Mouse (Mus musculus) hematopoietic stem cell, adult 5-6 weeks (primary cell): ENCODE measurements around the gene Lzts2. TPM values are rescaled to one million over a fixed set of nuclear protein-coding genes. Genes with fewer than 3 reads are reported as not detected.

ENCODE experiments used
- ATAC-seq, 2 experiments: fragments of 125-278 bp in 1 of 2; replicated peaks in 1 of 2; 2 replicates each; pipeline ENCODE4 v1.8.0; 2016 to 2017; ENCODE audit warnings: inconsistent platforms in 2 of 2, mild to moderate bottlenecking in 2 of 2, moderate number of reproducible peaks in 2 of 2, low read depth in 1 of 2, moderate TSS enrichment in 1 of 2; ENCODE audit not compliant: low FRiP score in 2 of 2, poor library complexity in 2 of 2, severe bottlenecking in 2 of 2, insufficient read depth in 1 of 2, low TSS enrichment in 1 of 2
- total RNA-seq: library from RNA; stranded (forward); fragments of 172-1452, 232-1000 nt; gene quantifications from 2 replicates; pipeline ENCODE4 v1.2.3, GENCODE M21; 2017

Gene Lzts2
- total RNA-seq, 1 experiment from 2014 or later: 29.3 TPM

- ATAC-seq: no peak
These were observed 3.1 kb downstream of the Lzts2 start for GRCm38 (mm10) chr19:45017216-45017771.

- peak in 1 of 2 experiments; percentile 18; a peak in 1 of 4 replicates for ATAC-seq
These were observed 3.7 kb downstream of the Lzts2 start for GRCm38 (mm10) chr19:45017909-45018308.

DNA sequence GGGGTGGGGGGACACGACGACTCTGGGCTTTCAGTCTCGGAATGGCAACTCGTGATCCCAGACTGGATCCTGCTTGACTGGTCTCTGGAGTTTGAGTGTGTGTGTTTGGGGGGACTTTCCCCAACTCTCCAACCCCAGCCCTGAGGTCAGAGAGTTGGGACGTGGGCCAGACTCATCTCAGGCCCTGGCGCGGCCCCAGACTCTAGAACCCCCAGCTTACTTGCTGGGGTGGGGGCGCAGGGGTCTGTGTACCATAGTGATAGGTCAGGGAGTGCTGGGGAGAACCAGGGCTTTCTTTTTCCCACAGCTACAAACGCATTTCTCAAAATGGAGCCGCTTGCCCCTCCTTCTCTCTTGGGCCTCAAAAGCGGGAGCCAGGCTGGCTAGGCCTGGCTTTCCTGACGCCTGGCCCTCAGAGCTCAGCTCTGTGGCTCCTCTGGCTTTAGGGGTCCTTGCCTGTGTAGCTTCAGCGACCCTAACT, 4.2 kb downstream of the Lzts2 start:
- no peak for ATAC-seq

DNA sequence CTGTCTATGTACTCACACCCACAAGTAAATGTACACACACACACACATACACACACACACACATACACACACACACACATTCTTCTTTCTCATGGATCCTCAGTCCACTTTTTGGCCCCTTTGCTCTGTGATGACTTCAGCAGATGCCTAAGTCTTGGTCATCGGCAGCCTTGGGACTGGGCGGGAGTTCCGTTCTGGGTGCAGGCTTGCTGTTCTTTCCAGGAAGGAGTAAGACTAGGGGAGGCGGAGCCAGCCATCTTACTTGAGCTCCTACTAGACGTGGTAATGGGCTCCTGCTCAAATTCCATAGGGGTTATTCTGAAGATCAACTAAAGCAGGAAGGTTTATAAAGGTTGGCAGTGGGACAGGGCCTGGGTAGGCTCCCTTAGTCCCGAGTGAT, 6.1 kb downstream of the Lzts2 start:
- no peak for ATAC-seq

DNA sequence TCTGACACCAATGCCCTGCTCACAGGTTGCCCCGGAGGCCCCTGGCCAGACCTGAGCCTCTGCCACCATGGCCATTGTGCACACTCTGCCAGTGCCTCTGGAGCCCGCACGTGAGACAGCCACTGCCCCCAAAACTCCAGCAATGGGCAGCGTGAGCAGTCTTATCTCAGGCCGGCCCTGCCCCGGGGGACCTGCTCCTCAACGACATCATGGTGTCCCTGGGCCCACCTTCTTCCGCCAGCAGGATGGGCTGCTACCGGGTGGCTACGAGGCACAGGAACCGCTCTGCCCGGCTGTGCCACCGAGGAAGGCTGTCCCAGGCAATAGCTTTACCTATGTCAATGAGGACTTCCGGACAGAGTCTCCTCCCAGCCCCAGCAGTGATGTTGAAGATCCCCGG, 7.1 kb downstream of the Lzts2 start:
- no peak for ATAC-seq

DNA sequence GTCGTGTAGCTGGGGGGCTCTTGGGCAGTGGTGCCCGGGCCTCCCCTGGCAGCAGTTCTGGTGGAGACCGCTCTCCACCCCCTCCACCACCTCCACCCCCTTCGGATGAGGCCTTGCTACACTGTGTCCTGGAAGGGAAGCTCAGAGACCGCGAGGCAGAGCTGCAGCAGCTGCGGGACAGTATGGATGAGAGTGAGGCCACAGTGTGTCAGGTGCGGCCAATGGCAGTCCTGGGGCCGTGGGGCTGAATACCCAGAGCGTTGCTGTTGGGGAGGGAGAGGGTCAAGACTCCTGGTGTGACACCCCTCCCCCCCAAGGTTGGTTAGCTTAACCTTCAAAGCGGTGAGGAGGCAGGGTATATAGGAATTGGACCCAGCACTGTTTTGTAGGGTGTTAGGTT, 9.8 kb downstream of the Lzts2 start:
- no peak for ATAC-seq

DNA sequence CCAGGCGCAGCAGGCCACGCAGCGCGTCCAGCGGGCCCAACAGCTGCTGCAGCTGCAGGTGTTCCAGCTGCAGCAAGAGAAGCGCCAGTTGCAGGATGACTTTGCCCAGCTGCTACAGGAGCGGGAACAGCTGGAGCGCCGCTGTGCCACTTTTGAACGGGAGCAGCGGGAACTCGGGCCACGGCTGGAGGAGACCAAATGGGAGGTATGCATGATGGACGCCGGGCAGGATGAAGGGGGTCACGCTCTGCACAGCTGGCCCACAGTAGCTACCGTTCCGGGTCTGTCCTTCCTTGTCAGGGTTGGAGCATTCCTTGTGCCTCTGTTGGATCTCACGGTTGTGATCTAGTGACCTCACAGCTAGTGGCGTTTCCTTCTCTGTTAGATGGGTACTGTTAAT, 10.6 kb downstream of the Lzts2 start:
- ATAC-seq: no peak

DNA sequence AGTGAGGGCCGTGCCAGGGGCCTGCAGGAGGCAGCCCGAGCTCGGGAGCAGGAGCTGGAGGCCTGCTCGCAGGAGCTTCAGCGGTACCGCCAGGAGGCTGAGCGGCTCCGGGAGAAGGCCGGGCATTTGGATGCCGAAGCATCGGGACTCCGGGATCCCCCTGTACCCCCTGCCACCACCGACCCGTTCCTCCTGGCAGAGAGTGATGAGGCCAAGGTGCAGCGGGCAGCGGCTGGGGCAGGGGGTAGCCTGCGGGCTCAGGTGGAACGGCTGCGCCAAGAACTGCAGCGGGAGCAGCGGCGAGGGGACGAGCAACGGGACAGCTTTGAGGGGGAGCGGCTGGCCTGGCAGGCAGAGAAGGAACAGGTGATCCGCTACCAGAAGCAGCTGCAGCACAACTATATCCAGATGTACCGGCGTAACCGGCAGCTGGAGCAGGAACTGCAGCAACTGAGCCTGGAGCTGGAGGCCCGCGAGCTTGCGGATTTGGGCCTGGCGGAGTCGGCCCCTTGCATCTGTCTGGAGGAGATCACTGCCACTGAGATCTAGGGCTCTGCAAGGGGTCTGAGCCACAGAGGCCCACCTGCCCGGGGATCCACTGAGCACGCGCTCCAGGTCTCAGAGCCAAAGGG, 11.8 kb downstream of the Lzts2 start:
- ATAC-seq: no peak

DNA sequence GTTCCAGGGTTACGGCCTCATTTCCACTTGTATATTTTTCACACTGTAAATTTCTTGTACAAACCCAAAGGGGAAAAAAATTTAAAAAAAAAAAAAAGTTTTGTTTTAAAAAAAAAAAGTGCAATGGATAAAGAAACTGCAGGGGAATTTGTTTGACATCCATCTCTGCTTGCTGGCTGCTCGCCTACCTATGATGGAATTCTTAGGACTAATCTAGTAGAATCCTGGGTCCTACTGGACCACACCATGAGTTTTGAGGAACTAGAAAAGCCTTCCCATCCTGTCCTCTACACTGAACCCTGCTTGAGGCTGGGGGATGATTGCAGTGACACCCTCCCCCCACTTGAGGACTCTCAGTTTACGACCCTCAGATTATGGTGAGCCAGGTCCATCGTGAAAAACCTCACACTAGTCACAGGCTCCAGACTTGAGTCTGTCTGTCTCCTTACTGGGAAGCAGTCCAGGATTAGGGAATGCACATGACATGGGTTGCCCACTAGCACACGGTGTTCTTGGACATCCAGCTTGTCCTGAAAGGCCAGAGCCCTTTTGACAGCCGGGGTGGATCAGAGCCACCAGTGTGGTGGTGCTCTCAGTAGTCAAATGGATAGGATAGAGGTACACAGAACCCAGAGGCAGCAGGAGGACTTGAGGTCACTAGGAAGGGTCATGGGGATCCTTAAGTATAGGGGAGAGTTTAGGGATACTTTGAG, 12.9 kb downstream of the Lzts2 start:
- no peak for ATAC-seq

GRCm38 (mm10) chr19:45027848-45028247, 13.6 kb downstream of the Lzts2 start:
- no peak for ATAC-seq

- no peak for ATAC-seq
These were observed 14.5 kb downstream of the Lzts2 start for GRCm38 (mm10) chr19:45028746-45029145.

- no peak for ATAC-seq
These were observed 15.4 kb downstream of the Lzts2 start for GRCm38 (mm10) chr19:45029571-45029970.

GRCm38 (mm10) chr19:45030111-45030510, 15.9 kb downstream of the Lzts2 start:
- 0 out of 4 replicates have a peak, but pooled peaks of 1 of the 2 experiments have one; percentile 23 for ATAC-seq

GRCm38 (mm10) chr19:45030746-45031693, 16.8 kb downstream of the Lzts2 start:
- peak; percentile 48 to 59; a peak in 2 of 4 replicates for ATAC-seq

- peak; percentile 72 to 77 for ATAC-seq
These were observed 17.6 kb downstream of the Lzts2 start for GRCm38 (mm10) chr19:45031780-45032179.

DNA sequence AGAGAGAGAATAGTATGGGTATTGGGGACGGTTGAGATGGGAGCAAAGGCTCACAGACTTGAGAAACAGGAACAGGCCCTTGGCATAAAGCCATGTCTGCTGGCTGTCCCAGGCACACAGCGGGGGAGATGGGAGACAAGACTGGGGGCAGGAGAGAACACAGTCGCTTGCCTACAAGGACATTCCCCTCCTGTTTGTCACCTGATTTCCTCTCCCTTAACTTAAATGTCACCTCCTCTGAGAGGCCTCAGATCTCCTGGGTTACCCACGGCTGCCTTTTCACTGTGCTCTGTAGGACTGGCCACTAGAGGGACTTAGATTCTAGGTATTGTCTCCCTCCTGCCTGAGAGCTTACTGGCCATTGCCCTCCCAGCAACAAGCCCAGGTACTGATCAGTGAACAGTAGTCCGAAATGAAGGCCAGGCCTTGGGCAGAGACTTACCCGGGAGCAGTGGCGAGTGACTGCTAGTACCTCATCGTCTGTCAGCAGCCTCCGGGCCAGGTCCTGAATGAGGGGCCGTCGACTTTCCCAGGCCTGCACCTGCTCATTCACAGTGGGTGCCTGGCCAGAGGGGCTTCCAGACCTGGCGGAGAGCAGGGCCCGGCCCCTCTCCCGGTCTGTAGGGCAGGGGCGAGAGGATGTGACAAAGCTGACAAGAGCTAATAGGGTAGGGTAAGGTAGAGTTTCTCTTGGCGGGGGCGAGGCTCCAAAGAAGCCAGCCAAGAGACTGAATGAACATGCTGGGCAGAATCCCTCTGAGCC, 18.5 kb downstream of the Lzts2 start:
- ATAC-seq: peak; percentile 27 to 51; a peak in 2 of 4 replicates

- ATAC-seq: peak; percentile 28 to 42; a peak in 3 of 4 replicates
These were observed 22.7 kb downstream of the Lzts2 start for GRCm38 (mm10) chr19:45036867-45037266.
